Mouse (Mus musculus): ENCODE results near the gene Il23a. TPM values are rescaled to one million over a fixed set of nuclear protein-coding genes. Genes with fewer than 3 reads are reported as not detected.

The Il23a gene
- not detected for polyA plus RNA-seq (2017; shearing (Covaris generic))

GRCm38 (mm10) chr10:128298702-128299171, at the start of gene Il23a:
Il23a (minus strand) TSS chr10:128298752.

GRCm38 (mm10) chr10:128337306-128338181, 39.0 kb upstream of the Il23a start, which contains the start of gene Cs:
Cs (plus strand) TSS chr10:128337734.

GRCm38 (mm10) chr10:128322141-128323108, 23.9 kb upstream of the Il23a start, which contains the start of gene Cnpy2:
Cnpy2 (plus strand) TSS chr10:128322459.

GRCm38 (mm10) chr10:128303126-128304021, 4.8 kb upstream of the Il23a start, which contains the start of gene Pan2:
Pan2 (plus strand) TSS chr10:128303335.

GRCm38 (mm10) chr10:128270287-128270841, 28.2 kb downstream of the Il23a start, which contains the start of gene Stat2:
Stat2 (plus strand) TSS chr10:128270559.

GRCm38 (mm10) chr10:128268371-128268770, 30.2 kb downstream of the Il23a start, which contains the start of gene Apof:
Apof (plus strand) TSS chr10:128268671.

GRCm38 (mm10) chr10:128253677-128254255, 44.8 kb downstream of the Il23a start, which contains the start of gene Apon:
Apon (plus strand) TSS chr10:128254096.

Other genes starting within 250 kb of the Il23a start
- 208 TPM for gene Ptges3, start 239.8 kb downstream of the Il23a start, polyA plus RNA-seq (2017; shearing (Covaris generic))
- gene Atp5b, start 215.5 kb downstream of the Il23a start, polyA plus RNA-seq (2017; shearing (Covaris generic)), result 1,081 TPM
- gene Baz2a, start 207.2 kb downstream of the Il23a start, polyA plus RNA-seq (2017; shearing (Covaris generic)), result 57.3 TPM
- gene Rbms2, start 118.5 kb downstream of the Il23a start, polyA plus RNA-seq (2017; shearing (Covaris generic)), result 32.3 TPM
- gene Gls2, start 104.3 kb downstream of the Il23a start, polyA plus RNA-seq (2017; shearing (Covaris generic)), result 4.7 TPM
- gene Spryd4, start 86.9 kb downstream of the Il23a start, polyA plus RNA-seq (2017; shearing (Covaris generic)), result 13.5 TPM
- not detected for gene Mip, start 72.9 kb downstream of the Il23a start, polyA plus RNA-seq (2017; shearing (Covaris generic))
- 8.9 TPM for gene Timeless, start 66.7 kb downstream of the Il23a start, polyA plus RNA-seq (2017; shearing (Covaris generic))
- gene Apon, start 44.7 kb downstream of the Il23a start, polyA plus RNA-seq (2017; shearing (Covaris generic)), result not detected
- gene Apof, start 30.1 kb downstream of the Il23a start, polyA plus RNA-seq (2017; shearing (Covaris generic)), result not detected
- 34.0 TPM for gene Stat2, start 28.2 kb downstream of the Il23a start, polyA plus RNA-seq (2017; shearing (Covaris generic))
- 38.5 TPM for gene Pan2, start 4.6 kb upstream of the Il23a start, polyA plus RNA-seq (2017; shearing (Covaris generic))
- gene Cnpy2, start 23.7 kb upstream of the Il23a start, polyA plus RNA-seq (2017; shearing (Covaris generic)), result 20.3 TPM
- gene Cs, start 39.0 kb upstream of the Il23a start, polyA plus RNA-seq (2017; shearing (Covaris generic)), result 107 TPM
- gene Coq10a, start 70.2 kb upstream of the Il23a start, polyA plus RNA-seq (2017; shearing (Covaris generic)), result 24.7 TPM
- gene Ankrd52, start 78.4 kb upstream of the Il23a start, polyA plus RNA-seq (2017; shearing (Covaris generic)), result 6.6 TPM
- gene Slc39a5, start 102.5 kb upstream of the Il23a start, polyA plus RNA-seq (2017; shearing (Covaris generic)), result not detected
- 47.4 TPM for gene Nabp2, start 112.7 kb upstream of the Il23a start, polyA plus RNA-seq (2017; shearing (Covaris generic))
- gene Rnf41, start 112.9 kb upstream of the Il23a start, polyA plus RNA-seq (2017; shearing (Covaris generic)), result 24.5 TPM
- 86.8 TPM for gene Smarcc2, start 160.5 kb upstream of the Il23a start, polyA plus RNA-seq (2017; shearing (Covaris generic))
- 1,164 TPM for gene Myl6, start 195.4 kb upstream of the Il23a start, polyA plus RNA-seq (2017; shearing (Covaris generic))
- 2.0 TPM for gene Myl6b, start 199.9 kb upstream of the Il23a start, polyA plus RNA-seq (2017; shearing (Covaris generic))
- gene Esyt1, start 227.1 kb upstream of the Il23a start, polyA plus RNA-seq (2017; shearing (Covaris generic)), result 244 TPM
- gene Zc3h10, start 249.0 kb upstream of the Il23a start, polyA plus RNA-seq (2017; shearing (Covaris generic)), result 32.2 TPM

All from effector memory CD4-positive, alpha-beta T cell, adult 5 months (primary cell).